Mouse (Mus musculus) kidney, adult 8-10 months (tissue): Measurements from ENCODE around the gene Abca13.
"Not testable (repeated sequence)": the region's sequence is repeated elsewhere in the genome, so short reads cannot be mapped to it uniquely, and the experiment has no call there.

Source experiments
- DNase-seq, 2 experiments: peaks; one replicate each; pipeline ENCODE4 v3.0.0; 2022

Abca13 gene

DNA sequence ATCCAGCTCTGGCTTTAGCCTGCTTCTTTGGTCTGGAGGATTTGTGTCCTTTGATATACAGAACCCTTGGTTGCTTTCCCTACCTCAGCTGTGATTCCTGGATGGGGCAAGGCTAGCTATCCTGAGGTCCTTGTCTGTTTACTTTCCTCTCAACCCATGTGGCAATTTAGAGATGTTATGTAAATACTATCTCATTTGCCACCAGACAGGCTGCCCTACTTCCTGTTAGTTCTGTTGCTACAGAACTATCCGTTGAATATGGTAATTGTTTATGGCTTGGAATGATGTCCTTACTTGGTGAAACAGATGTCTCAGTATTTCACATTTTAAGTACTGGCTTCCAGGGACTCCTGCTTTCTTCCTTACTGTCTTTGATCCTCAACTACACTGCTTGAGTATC is 107.9 kb downstream of the Abca13 start:
- no peak for DNase-seq

DNA sequence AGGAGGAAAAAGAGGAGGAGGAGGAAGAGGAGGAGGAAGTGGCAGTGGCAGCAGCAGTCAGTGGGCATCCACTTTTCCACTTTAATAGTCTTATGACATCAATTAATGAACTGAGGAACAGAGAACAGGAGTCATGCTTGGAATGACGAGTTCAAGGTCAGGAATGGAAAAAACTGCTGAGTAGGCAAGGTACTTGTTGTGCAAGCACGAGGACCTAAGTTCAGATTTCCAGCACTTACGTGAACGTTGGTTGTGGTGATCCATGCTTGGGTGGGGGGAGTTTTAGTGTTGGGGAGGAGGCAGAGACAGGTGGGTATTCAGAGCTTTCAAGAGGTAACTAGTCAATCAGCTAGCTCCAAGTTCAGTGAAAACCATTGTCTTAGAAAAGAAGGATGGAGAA is 113.7 kb downstream of the Abca13 start:
- DNase-seq: no peak

DNA sequence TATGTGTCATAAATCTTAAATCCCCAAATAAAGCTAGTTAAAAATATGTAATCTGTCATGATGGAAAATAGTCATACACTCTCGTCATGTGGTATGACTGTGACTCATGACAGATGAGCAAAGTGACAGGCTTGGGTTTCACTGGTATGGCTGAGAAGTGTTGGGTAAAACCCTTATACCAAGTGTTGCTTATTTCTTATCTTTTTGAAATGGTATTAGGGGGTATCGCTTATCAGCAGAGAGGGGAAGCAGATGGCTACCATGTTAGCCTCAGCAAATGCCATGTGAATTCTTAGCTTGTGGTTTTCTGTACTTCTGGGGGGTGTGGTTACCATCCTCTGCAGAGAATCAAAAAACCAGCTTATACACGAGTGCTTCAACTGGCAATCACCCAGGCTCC is 124.8 kb downstream of the Abca13 start:
- no peak for DNase-seq

DNA sequence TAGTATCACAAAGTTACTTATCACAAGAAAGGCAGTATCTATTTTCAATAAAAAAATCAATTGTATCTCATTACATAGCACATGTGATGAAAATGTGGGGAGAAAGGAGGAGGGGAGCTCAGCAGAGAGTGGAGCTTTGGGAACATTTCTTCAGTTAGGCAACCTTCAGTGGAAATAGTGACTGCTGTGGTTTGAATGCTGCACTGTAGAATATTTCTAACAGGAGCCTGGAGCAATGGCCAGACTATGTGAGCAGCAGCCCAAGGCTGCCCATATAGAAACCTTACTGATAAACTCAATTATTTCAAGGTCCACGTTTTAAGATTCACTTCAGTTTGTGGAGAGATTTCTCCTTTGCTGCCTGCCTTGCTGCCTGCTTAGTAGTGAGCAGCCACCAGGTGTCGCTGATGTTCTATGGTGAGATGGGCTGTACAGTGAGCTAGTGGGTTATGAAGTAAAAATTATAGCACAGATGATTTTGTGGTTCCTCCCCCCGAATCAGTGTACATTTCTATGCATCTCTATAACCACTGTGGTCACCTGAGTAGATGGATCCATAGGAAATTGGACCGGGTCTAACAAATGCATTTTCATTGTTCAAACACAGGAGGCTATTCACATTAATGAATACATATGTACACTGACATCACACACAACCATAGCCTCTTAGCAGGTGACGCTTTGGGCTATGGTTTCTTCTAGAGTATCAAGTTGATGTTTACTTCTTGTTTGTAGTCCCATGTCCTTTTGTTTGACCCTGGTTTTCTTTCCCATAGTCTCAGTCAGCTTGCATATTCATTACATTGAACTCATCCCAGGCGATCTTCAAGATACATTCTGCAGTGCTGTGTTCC is 125.6 kb downstream of the Abca13 start:
- DNase-seq: peak; percentile 23 to 55

DNA sequence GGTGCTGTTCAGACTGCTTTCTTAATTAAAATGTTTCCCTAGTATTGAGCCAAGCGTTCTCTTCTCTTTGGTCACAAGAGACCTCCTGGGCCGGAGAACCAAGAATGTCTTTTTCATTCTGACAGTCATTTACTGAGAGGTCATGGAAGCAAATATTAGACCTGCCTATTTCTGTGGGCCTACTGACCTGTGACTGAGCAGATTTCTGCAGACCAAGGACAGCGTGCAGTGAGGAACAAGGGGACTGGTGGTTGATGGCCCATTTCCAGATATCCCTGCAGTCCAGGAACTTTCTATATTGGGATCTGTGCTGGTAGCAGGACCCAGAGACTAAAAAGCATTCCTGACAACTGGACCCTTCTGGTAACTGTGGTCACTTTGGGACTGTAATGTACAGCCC is 146.4 kb downstream of the Abca13 start:
- no peak for DNase-seq

DNA sequence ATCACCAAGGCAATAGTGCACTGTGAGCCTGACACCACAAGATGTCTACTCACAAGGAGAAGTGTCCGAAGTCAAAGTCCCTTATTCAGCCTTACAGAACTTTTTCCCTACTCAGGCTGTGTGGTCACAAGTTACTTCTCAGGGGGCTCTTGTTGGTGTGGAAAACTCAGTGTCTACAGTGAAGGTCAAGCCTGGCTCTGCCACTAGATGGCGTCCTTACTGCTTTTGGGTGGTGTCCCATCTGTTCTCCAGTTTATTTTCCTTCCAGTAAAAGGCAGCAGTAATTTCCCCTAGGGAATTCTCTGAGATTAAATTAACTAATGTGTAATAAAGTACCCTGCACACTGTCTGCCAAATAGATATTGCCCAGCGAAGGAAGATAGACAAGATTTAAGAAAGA is 156.0 kb downstream of the Abca13 start:
- peak in 1 of 2 experiments; percentile 11 for DNase-seq

DNA sequence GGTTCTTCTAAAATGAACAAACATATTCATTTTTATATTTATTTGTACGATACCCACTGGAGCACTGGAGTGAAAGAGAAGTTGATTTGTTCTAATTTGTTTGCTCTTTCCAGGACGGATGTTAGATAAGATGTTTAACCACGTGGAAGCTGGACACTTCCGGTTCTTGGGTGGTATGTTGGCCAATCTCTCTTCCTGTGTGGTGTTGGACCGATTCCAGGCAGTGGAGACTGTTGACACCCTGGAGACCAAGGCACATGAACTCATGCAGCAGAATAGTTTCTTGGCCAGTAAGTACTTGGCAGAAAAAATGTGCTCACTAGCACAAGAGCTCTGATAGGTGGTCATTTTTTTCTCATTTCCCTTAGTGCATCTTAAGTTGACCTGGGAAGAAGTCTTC is 181.4 kb downstream of the Abca13 start:
- no peak for DNase-seq

DNA sequence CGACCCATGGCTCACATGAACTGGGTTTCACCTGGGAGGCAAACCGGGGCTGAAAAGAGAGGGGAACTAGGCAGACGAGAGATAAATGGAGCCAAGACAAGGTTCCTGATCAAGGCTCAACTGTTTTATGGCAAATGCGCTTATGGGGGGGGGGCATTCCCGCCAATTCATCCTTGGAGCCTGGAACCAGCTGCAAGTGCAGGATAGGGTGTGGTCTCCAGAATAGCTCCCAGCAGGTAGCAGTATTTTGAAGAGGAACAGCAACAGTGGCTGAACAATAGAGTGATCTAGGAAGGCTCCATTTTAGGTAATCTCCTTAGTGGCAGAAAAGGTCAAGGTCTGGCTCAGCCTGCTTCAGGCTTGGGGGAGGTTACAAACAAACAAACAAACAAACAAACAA is 182.7 kb downstream of the Abca13 start:
- DNase-seq: not testable (repeated sequence)

DNA sequence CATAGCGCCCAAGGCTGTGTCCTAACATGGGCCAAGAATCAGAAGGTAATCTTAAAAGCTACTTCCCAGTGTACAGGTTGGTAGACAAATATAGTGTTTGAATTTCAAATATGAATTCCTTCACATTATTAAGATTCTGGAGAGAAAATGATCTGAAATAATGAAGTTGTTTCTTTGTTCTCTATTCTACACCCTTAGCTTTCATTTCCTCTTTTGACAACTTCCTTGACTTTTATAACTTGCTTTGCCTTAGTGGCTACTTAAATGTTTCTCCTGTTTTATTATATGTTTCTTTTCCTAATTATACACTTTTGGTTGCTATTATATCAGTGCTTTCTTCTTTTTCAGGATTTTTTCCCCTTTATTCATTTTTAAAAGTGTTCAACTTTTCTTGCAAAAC is 196.8 kb downstream of the Abca13 start:
- no peak for DNase-seq

DNA sequence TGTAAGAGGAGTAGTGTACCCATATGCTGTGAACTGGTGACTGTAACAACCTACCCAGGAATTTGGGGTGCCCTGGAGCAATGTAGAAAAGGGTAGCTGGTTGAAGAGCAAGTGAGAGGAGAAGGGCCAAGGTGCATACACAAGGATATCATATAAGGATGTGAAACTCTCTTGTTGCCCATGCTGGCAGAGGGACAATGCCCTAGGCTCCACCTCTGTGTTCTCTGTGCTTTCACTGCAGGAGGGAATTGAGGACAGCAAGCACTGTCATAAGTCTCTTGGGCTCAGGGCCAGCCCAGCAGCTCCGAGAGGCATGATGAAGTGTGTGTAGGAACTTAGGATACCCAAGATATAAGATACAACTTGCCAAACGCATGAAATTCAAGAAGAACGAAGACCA is 225.2 kb downstream of the Abca13 start:
- no peak for DNase-seq

DNA sequence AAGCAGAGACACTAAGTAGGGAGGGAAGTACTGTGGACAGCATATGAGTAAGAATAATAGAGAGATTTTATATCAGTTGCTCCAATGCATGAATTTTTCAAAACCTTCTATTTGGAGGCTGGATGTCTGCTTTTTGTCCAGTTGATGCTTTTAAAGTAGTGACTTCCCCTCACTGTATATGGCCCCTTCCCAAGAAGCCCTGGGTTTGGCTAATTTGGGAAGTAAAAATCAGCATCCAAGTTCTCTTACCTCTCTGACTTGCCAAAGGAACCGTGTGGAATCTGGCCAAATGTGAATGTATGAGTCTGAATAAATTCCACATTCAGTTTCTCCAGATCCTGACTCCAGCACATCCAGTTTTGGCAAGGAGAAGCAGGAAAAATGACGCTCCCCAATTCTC is 228.5 kb downstream of the Abca13 start:
- no peak for DNase-seq

DNA sequence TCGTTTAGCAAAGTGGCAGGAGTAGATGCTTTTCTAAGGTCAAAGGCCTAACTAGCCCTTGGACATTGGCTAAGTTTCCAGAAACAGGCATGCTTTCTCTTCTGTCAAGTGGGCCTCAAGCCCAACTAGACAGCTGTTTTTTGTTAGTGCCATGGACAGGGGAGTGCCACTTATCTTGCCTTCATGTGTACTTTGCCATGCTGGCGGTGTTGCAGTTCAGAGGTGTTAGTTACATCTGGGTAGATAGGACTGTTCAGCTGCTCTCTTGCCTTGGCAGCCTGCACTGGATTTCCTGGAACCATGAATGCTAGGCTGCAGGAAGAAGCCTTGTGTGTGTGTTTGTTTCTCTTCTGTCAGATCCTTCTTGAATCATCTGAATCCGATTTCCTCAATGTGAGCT is 235.7 kb downstream of the Abca13 start:
- no peak for DNase-seq

DNA sequence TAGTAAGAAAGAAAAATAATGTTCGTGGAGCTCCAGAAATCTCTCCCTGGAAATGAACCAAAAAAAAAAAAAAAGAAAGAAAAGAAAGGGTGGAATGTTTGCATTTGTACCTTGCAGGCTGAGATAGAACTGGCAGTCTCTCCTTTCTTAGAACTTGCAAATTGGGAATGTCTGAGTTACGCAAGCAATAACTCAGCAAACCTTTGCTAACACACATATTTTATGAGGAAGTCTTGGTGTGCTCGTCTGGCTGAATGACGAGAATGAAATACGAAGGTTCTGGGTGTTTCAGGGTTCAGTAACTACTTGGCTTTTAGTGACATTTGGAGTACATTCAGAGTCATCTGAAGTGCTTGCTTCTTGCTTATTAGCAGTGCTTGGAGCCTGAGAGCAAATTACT is 241.1 kb downstream of the Abca13 start:
- no peak for DNase-seq

DNA sequence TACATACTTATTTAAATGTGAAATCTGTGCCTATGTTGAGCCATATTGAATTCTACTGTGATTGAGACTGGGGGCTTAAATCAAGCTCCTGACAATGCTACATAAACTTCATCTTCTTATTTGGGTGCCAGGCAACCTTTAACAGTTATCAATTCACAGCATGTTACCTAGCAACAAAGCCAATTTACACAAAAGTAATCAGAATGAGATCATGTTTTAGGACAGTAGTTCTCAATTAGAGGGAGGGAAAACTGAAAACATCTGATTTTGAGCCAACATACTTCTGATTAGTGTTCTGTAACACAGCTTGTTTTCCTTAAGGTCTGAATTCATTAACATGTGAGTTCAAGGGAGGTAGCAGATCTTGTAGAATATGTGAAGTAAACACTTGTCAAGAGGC is 244.9 kb downstream of the Abca13 start:
- no peak for DNase-seq

DNA sequence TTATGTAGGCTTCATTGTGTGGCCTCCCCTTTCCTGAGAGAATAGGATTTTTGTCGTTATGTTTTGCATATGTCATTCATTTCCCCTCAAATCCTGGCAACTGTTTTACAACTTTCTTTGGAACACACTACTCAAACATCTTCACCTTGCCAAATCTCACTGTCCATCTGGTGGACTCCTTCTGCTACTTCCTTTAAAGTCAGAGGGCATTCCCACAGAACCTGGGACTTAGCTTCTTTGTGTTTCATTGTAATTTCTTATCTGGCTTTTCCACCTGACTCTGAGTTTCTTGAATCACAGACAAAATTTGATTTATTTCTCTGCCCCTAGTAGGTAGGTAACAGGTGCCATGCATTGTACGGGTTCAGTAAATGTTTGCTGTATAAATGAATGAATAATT is 248.0 kb downstream of the Abca13 start:
- no peak for DNase-seq

DNA sequence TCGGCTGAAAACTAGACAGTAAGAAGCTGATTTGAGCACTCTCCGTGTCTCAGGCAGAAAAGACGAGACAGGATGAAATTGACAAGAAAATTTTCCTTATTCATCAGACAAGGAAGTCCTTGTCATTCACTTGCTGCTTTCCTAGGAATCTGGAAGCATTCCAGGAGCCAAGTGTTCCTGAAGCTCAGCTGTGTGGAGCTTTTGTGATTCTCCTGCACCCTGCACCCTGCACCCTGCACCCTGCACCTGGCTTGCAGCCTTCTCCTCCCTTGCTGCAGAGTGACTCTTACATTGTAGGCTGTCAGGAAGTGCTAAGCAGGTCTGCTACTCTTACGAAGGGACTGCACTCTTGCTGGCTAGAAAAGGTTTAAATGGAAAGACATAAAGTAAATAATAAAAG is 249.4 kb downstream of the Abca13 start:
- DNase-seq: no peak

DNA sequence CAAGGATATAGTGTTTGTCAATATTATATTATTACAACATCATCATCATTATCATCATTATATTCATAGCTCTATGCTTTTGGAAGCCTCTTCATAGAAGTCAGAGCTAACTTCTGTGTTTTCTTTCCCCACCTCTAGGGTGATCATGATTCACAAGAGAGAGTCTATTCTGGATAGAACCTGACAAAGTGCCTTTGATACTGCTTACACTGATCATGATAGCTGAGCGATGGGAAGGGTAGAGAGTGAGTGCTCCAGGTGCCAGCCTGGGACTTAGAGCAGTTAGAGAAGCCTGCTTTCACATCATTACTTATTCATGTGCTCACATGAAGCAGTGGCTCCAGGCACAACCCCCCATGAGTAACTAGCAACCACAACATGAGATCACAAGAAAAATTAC is 280.7 kb downstream of the Abca13 start:
- no peak for DNase-seq

DNA sequence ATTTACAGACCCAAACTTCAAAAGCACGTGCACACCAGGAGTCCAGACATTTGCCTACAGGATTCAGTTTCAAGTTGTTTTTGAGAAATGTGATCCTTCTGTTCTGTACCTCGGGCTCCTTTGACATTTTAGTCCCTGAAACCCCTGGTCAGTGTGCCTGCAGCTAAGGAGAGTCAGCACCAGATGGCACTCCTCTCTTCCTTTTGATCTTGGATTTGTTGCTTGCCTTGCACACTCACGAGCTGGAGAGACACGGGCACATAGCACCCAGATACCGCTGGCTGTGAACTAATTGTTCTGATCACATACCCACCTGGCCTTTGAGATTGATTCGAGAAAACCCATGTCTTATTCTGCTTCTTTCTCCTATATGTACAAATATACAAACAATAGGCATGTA is 289.8 kb downstream of the Abca13 start:
- peak in 1 of 2 experiments; percentile 33 for DNase-seq

DNA sequence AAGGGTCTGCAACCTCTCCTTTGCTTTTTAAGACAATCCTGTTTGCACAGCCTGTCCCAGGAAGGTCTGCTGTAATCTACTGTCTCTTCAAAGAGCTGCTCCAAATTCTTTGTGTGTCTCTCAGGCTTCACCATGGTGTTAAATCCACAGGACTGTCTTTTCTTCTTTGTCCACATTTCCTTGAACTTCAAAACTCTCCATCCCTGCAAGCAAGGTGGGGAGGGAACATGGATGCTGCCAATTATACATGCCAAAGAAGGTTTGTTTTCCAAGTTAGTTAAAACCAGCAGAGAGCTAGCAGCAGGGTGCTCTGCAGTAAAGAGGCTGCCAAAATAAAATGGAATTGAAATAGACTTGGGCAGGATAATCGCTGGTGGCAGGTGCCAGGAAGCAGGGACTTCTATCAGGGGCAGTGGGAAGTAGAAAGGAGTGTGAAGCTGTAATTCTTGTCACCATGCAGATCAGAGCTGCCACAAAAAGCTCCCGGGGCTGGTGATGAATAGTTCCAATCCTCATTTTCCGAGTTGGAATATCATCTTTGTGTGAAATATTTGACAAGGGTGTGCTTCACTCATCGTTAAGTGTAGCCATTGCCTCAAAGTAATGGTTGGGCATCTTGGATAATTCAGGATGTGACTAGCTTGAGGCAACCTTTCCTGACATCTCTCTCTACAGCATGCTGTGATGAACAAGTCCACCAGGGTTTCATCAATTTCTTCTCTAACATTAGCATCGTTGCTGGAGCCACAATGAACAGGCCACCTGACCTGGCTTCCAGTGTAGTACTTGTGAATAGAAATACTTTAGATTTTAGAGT is 308.8 kb downstream of the Abca13 start:
- DNase-seq: no peak

DNA sequence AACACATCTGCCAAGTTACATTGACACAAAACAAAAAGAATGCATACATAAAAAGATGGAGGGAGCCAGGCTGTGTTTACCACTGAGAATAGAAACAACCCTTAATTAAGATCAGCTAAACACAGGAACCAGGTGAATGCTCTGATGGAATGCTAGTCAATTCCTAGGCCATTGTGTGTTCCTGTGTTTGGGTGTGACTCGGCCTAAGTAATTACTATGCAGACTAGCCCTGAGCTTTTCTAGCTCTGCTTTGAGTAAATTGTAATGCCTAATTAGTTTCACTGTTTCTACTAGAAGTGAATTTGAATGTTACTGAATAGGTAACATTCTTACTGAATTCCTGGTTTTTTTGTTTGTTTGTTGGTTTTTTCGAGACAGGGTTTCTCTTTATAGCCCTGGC is 323.2 kb downstream of the Abca13 start:
- DNase-seq: not testable (repeated sequence)

DNA sequence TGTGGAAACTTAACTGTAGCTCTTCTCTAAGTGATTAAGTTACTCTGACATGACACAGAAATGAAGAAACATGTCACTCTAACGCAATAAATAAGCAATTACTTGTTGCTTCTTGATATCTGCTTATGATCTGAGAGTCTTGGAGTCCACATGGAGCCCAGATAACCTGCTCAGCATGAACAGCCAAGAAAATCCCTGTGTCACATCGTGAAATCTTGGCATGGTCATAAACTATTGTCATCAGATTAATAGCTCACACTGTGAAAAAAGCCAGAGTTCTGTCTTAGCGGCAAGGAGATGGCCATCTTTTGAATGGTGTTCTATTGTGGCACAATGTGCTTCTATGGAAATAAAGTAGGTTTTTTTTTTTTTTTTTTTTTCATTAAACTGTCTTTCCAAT is 336.8 kb downstream of the Abca13 start:
- DNase-seq: no peak

DNA sequence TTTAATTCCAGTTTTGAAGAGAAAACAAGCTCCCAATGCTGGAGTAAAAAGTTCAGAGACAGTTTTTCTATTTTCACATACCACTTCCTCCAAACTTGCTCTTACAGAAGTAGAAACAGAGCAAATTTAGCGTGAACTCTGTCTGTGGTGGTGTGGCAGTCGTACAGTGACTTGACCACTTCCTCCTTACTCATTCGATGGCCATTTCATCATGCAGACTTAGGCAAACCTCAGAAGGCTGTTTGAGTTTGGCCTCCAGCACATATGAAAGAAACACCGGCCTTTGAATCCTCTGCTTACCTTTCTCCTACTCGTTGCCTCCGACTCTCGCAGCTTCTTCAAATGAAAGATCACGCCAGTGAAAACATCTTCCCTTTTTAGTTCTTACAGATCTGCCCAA is 340.0 kb downstream of the Abca13 start:
- DNase-seq: no peak

DNA sequence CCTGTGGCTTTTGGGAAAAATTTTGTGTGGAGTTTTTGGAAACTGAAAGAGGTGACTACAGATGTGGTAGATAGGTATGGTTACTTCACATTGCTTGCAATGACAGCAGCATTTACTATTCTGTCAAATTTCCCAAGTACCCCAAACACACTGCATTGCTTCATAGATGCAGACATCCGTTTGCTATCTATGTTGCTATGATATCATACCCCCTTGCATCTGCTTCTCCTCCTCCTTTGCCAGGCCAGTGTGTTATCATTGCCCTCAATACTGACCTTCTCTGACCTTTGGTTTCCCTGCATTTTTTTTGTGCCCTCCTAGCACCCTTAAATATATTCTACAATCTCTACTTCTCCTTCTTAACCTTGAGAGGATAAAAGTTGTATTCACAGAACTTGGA is 341.4 kb downstream of the Abca13 start:
- no peak for DNase-seq

DNA sequence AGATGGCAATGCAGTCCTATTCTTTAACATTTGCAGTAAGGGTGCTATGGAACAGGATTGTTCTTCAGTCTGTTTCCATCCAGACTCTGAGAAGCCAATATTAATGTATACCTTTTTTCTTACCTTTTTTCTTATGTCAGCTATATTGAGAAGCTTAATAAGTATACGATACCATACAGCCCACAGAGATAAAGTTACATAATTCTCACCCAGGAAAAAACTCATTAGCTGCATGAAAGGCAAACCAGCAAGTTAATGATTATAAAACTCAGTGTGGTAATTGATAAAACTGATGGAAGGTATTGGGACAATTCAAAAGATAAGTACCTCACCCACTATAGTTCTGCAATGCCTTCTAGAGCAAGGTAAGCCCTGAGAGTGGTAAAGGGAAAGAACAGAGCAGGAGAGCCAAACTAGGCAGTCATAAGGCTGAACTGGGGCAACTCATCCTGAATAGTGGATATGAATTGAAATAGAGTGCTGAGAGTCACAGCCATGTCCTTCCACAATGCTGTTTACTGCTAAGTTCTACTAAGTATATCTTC is 342.0 kb downstream of the Abca13 start:
- no peak for DNase-seq
